In the genomic region with DNA sequence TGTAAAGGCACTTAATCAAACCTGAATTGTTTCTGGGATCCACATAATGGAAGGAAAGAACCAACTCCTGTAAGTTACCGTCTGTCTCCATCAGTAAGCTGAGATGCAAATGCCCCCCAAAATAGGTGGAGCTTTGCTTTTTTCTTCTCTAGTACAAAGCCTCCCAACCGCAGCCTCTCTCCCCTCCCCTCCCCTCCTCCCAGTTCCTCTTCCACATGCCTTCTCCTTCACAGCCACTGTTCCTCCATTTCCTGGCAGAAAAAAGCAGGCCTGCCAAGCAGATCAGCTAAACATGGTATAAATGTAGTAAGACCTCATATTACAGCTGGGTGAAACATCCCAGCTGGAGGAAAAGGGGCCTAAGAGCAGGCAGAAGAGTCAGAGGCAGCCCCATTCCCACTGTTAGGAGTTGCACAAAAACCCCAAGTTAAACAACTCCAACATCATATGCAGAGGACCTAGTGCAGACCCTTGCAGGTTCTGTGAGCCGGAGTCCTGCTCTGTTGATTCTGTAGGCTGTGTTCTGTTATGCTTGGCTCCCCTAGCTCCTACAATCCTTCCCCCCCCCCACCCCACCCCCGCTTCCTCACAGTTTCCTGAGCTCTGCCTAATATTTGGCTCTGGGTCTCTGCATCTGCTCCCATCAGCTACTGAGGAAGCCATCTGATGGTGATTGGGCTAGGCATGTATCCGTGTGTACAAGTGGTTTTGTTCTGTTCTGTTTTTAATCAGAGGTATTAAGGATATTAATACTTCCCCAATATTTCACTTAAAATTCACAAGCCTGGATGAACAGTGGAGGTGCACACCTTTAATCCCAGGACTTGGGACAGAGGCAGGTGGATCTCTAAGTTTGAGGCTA, we compare ENCODE assay signal across 13 mouse cellular contexts. TPM values are rescaled to one million over a fixed set of nuclear protein-coding genes. Genes with fewer than 3 reads are reported as not detected.
DNase-seq lines count a peak whose midpoint lies in the region; ATAC-seq and TF ChIP-seq lines count a peak whose summit lies in the region.
"Had no signal": no experiment of that assay in that cellular context is flagged by ENCODE, and none has a peak within 500 bp of the region (broad histone marks: within the 10 kb centered on the region; RNA-seq: fewer than 3 reads in every experiment).

No protein-coding gene starts in this region.

- peaks cover 95% of the 10 kb centered on the region for H3K36me3 ChIP-seq in heart, embryonic 13.5 days
- H3K36me3 ChIP-seq in stomach, embryonic 15.5 days = peaks cover 50% of the 10 kb centered on the region
- H3K36me3 ChIP-seq in stomach, postnatal 0 days (ENCODE audit: control insufficient read depth, insufficient read depth, low read length) = peaks cover 56% of the 10 kb centered on the region
- peaks cover 65% of the 10 kb centered on the region for H3K36me3 ChIP-seq in heart, embryonic 15.5 days
- H3K36me3 ChIP-seq in stomach, embryonic 16.5 days (ENCODE audit: control insufficient read depth, insufficient read depth, low read length) = peaks cover 18% of the 10 kb centered on the region

- no peaks in the 10 kb centered on the region for H3K4me1 ChIP-seq in heart, embryonic 13.5 days
- H3K4me1 ChIP-seq in stomach, embryonic 15.5 days = no peaks in the 10 kb centered on the region
- H3K4me1 ChIP-seq in stomach, postnatal 0 days (replicated peaks; ENCODE audit: control insufficient read depth, insufficient read depth) = no peaks in the 10 kb centered on the region
- H3K4me1 ChIP-seq in heart, embryonic 15.5 days (replicated peaks) = no peaks in the 10 kb centered on the region
- no peaks in the 10 kb centered on the region for H3K4me1 ChIP-seq in stomach, embryonic 16.5 days (ENCODE audit: control insufficient read depth, insufficient read depth, low read length)
- H3K4me1 ChIP-seq: kidney, embryonic 15.5 days had no signal

- no peak overlapping the region for H3K4me2 ChIP-seq in heart, embryonic 13.5 days
- no peak overlapping the region for H3K4me2 ChIP-seq in stomach, embryonic 15.5 days
- H3K4me2 ChIP-seq in stomach, postnatal 0 days (replicated peaks; ENCODE audit: low read depth) = no peak overlapping the region
- H3K4me2 ChIP-seq in heart, embryonic 15.5 days = no peak overlapping the region
- no peak overlapping the region for H3K4me2 ChIP-seq in stomach, embryonic 16.5 days (ENCODE audit: low read depth, low read length)
- H3K4me2 ChIP-seq: kidney, embryonic 15.5 days had no signal

- no peaks in the 10 kb centered on the region for H3K27me3 ChIP-seq in heart, embryonic 13.5 days (replicated peaks)
- no peaks in the 10 kb centered on the region for H3K27me3 ChIP-seq in stomach, embryonic 15.5 days (replicated peaks)
- no peaks in the 10 kb centered on the region for H3K27me3 ChIP-seq in stomach, postnatal 0 days (ENCODE audit: control insufficient read depth, insufficient read depth, low read length)
- no peaks in the 10 kb centered on the region for H3K27me3 ChIP-seq in heart, embryonic 15.5 days
- no peaks in the 10 kb centered on the region for H3K27me3 ChIP-seq in stomach, embryonic 16.5 days (ENCODE audit: control insufficient read depth, insufficient read depth, low read length)
- H3K27me3 ChIP-seq: kidney, embryonic 15.5 days had no signal

- H3K9me3 ChIP-seq in heart, embryonic 13.5 days = no peaks in the 10 kb centered on the region
- no peaks in the 10 kb centered on the region for H3K9me3 ChIP-seq in stomach, embryonic 15.5 days
- no peaks in the 10 kb centered on the region for H3K9me3 ChIP-seq in stomach, postnatal 0 days (ENCODE audit: control insufficient read depth, low read length)
- H3K9me3 ChIP-seq in heart, embryonic 15.5 days (replicated peaks) = no peaks in the 10 kb centered on the region
- no peaks in the 10 kb centered on the region for H3K9me3 ChIP-seq in stomach, embryonic 16.5 days (replicated peaks; ENCODE audit: control insufficient read depth, low read length)
- H3K9me3 ChIP-seq: kidney, embryonic 15.5 days had no signal

- intact Hi-C loops in heart, postnatal 14 days (cut with DNase I) = no loop called here

- peak overlapping the region; percentile 77 for H3K27ac ChIP-seq in heart, embryonic 13.5 days (replicated peaks)
- H3K27ac ChIP-seq in stomach, embryonic 15.5 days = peak overlapping the region; percentile 26; the same call in 1 of the 2 replicates
- H3K27ac ChIP-seq in stomach, postnatal 0 days (replicated peaks) = no peak overlapping the region
- peak overlapping the region; percentile 59 for H3K27ac ChIP-seq in heart, embryonic 15.5 days
- peak overlapping the region; percentile 0; the same call in 1 of the 2 replicates for H3K27ac ChIP-seq in stomach, embryonic 16.5 days (ENCODE audit: low read length)
- H3K27ac ChIP-seq: kidney, embryonic 15.5 days had no signal

- no peak overlapping the region for H3K4me3 ChIP-seq in heart, embryonic 13.5 days
- H3K4me3 ChIP-seq in stomach, embryonic 15.5 days (replicated peaks) = no peak overlapping the region
- H3K4me3 ChIP-seq in stomach, postnatal 0 days (ENCODE audit: low read depth, low read length) = no peak overlapping the region
- H3K4me3 ChIP-seq in heart, embryonic 15.5 days = no peak overlapping the region
- H3K4me3 ChIP-seq in stomach, embryonic 16.5 days (replicated peaks; ENCODE audit: low read length) = no peak overlapping the region
- H3K4me3 ChIP-seq: erythroblast, embryonic 14.5 days; kidney, embryonic 15.5 days; myocyte had no signal

- no peak for TF ChIP-seq EP300 in stomach, postnatal 0 days (optimal IDR thresholded peaks at IDR 0.05)

- no peak overlapping the region for H3K9ac ChIP-seq in heart, embryonic 13.5 days
- no peak overlapping the region for H3K9ac ChIP-seq in stomach, embryonic 15.5 days
- H3K9ac ChIP-seq in stomach, postnatal 0 days (ENCODE audit: low read length) = no peak overlapping the region
- no peak overlapping the region for H3K9ac ChIP-seq in heart, embryonic 15.5 days
- H3K9ac ChIP-seq in stomach, embryonic 16.5 days (ENCODE audit: low read length) = no peak overlapping the region
- H3K9ac ChIP-seq: kidney, embryonic 15.5 days had no signal

- TF ChIP-seq CTCF in stomach, postnatal 0 days (IDR thresholded peaks at IDR 0.05; ENCODE audit: low read depth) = no peak

- ATAC-seq in heart, embryonic 13.5 days (ENCODE audit: extremely low read depth, insufficient number of reproducible peaks, low FRiP score, low TSS enrichment) = no peak
- ATAC-seq in stomach, embryonic 15.5 days (ENCODE audit: insufficient read depth, low FRiP score, low read depth) = no peak
- ATAC-seq in stomach, postnatal 0 days (ENCODE audit: low FRiP score, low TSS enrichment) = no peak
- peak; percentile 76; the same call in 1 of the 2 replicates for ATAC-seq in heart, embryonic 15.5 days (replicated peaks; ENCODE audit: insufficient number of reproducible peaks, insufficient read depth, low FRiP score, low read depth)
- no peak for ATAC-seq in stomach, embryonic 16.5 days (ENCODE audit: insufficient read depth, low FRiP score)
- ATAC-seq: activated CD4-positive, CD25-positive, alpha-beta regulatory T cell, adult 4 months; hindbrain, embryonic 16.5 days had no signal

- WGBS in heart, embryonic 13.5 days = 52% methylated on average over 5 of the region's 5 CpGs
- WGBS in stomach, embryonic 15.5 days = 66% methylated on average over 5 of the region's 5 CpGs
- WGBS in stomach, postnatal 0 days = 58% methylated on average over 5 of the region's 5 CpGs
- 55% methylated on average over 5 of the region's 5 CpGs for WGBS in heart, embryonic 15.5 days
- 61% methylated on average over 5 of the region's 5 CpGs for WGBS in stomach, embryonic 16.5 days

- DNase-seq in heart, postnatal 14 days = no peak
- no peak for DNase-seq in stomach, postnatal 0 days (ENCODE audit: low spot score)
- no peak for DNase-seq in c-Kit-positive CD71-positive TER-119-positive erythroid progenitor cells, embryonic 14.5 days (ENCODE audit: low spot score)
- DNase-seq in spleen, postnatal 10 days (ENCODE audit: low spot score in 2 of 2) = no peak

RNA-seq across cellular contexts. Expression of gene Pkd1, which starts 34.2 kb away (rescaled TPM):
- polyA plus RNA-seq in heart, embryonic 13.5 days (2015; fragmentation: Nextera tagmentation; extraction: Ambion mirVana) = 10.9 and 14.2 TPM in 2 replicates
- total RNA-seq in heart, postnatal 14 days (2021) = 10 to 100 TPM; 58.0 to 63.2 TPM
- polyA plus RNA-seq in stomach, embryonic 15.5 days (2015; fragmentation: Nextera tagmentation; extraction: Ambion mirVana) = 27.3 and 29.0 TPM in 2 replicates
- 10.9 and 12.3 TPM in 2 replicates for polyA plus RNA-seq in stomach, postnatal 0 days (2015; fragmentation: Nextera tagmentation; extraction: Ambion mirVana)
- 12.4 and 21.1 TPM in 2 replicates for polyA plus RNA-seq in heart, embryonic 15.5 days (2015; fragmentation: Nextera tagmentation; extraction: Ambion mirVana)
- 21.7 and 22.2 TPM in 2 replicates for polyA plus RNA-seq in stomach, embryonic 16.5 days (2015; fragmentation: Nextera tagmentation; extraction: Ambion mirVana)

RNA-seq across cellular contexts. Expression of gene Tsc2, which starts 48.6 kb away (rescaled TPM):
- 43.4 and 47.9 TPM in 2 replicates for polyA plus RNA-seq in heart, embryonic 13.5 days (2015; fragmentation: Nextera tagmentation; extraction: Ambion mirVana)
- total RNA-seq in heart, postnatal 14 days (2021) = 10 to 100 TPM; 76.7 to 88.2 TPM
- polyA plus RNA-seq in stomach, embryonic 15.5 days (2015; fragmentation: Nextera tagmentation; extraction: Ambion mirVana) = 45.4 TPM in 2 replicates
- 36.2 and 37.0 TPM in 2 replicates for polyA plus RNA-seq in stomach, postnatal 0 days (2015; fragmentation: Nextera tagmentation; extraction: Ambion mirVana)
- 39.0 and 56.0 TPM in 2 replicates for polyA plus RNA-seq in heart, embryonic 15.5 days (2015; fragmentation: Nextera tagmentation; extraction: Ambion mirVana)
- 53.1 and 57.2 TPM in 2 replicates for polyA plus RNA-seq in stomach, embryonic 16.5 days (2015; fragmentation: Nextera tagmentation; extraction: Ambion mirVana)

RNA-seq across cellular contexts. Expression of gene Nthl1, which starts 48.6 kb away (rescaled TPM):
- polyA plus RNA-seq in heart, embryonic 13.5 days (2015; fragmentation: Nextera tagmentation; extraction: Ambion mirVana) = 9.6 and 9.8 TPM in 2 replicates
- 1 to 10 TPM; 2.1 to 4.1 TPM for total RNA-seq in heart, postnatal 14 days (2021)
- 18.7 and 20.3 TPM in 2 replicates for polyA plus RNA-seq in stomach, embryonic 15.5 days (2015; fragmentation: Nextera tagmentation; extraction: Ambion mirVana)
- 8.0 and 8.4 TPM in 2 replicates for polyA plus RNA-seq in stomach, postnatal 0 days (2015; fragmentation: Nextera tagmentation; extraction: Ambion mirVana)
- polyA plus RNA-seq in heart, embryonic 15.5 days (2015; fragmentation: Nextera tagmentation; extraction: Ambion mirVana) = 7.7 and 10.9 TPM in 2 replicates
- 18.0 and 19.1 TPM in 2 replicates for polyA plus RNA-seq in stomach, embryonic 16.5 days (2015; fragmentation: Nextera tagmentation; extraction: Ambion mirVana)

RNA-seq across cellular contexts. Expression of gene Rab26, which starts 49.8 kb away (rescaled TPM):
- polyA plus RNA-seq in heart, embryonic 13.5 days (2015; fragmentation: Nextera tagmentation; extraction: Ambion mirVana) = 1.0 and 1.4 TPM in 2 replicates
- total RNA-seq in heart, postnatal 14 days (2021) = under 1 TPM; 0.19 to 0.34 TPM
- polyA plus RNA-seq in stomach, embryonic 15.5 days (2015; fragmentation: Nextera tagmentation; extraction: Ambion mirVana) = 8.3 and 11.6 TPM in 2 replicates
- 0.82 and 0.85 TPM in 2 replicates for polyA plus RNA-seq in stomach, postnatal 0 days (2015; fragmentation: Nextera tagmentation; extraction: Ambion mirVana)
- polyA plus RNA-seq in heart, embryonic 15.5 days (2015; fragmentation: Nextera tagmentation; extraction: Ambion mirVana) = 0.97 and 1.2 TPM in 2 replicates
- 7.9 and 9.4 TPM in 2 replicates for polyA plus RNA-seq in stomach, embryonic 16.5 days (2015; fragmentation: Nextera tagmentation; extraction: Ambion mirVana)

RNA-seq across cellular contexts. Expression of gene Traf7, which starts 56.1 kb away (rescaled TPM):
- polyA plus RNA-seq in heart, embryonic 13.5 days (2015; fragmentation: Nextera tagmentation; extraction: Ambion mirVana) = 72.5 and 76.1 TPM in 2 replicates
- 10 to 100 TPM; 57.2 to 65.5 TPM for total RNA-seq in heart, postnatal 14 days (2021)
- polyA plus RNA-seq in stomach, embryonic 15.5 days (2015; fragmentation: Nextera tagmentation; extraction: Ambion mirVana) = 82.7 and 84.2 TPM in 2 replicates
- 41.8 and 42.6 TPM in 2 replicates for polyA plus RNA-seq in stomach, postnatal 0 days (2015; fragmentation: Nextera tagmentation; extraction: Ambion mirVana)
- 59.2 and 84.9 TPM in 2 replicates for polyA plus RNA-seq in heart, embryonic 15.5 days (2015; fragmentation: Nextera tagmentation; extraction: Ambion mirVana)
- 80.6 and 104 TPM in 2 replicates for polyA plus RNA-seq in stomach, embryonic 16.5 days (2015; fragmentation: Nextera tagmentation; extraction: Ambion mirVana)
